Mouse (Mus musculus): ENCODE data around the gene Gnmt. TPM values are rescaled to one million over a fixed set of nuclear protein-coding genes. Genes with fewer than 3 reads are reported as not detected.

Gene Gnmt
- polyA plus RNA-seq, 1 experiment from 2014 or later: 2.8 TPM

- peaks cover 5% of the 10 kb centered on the region; the same call in 1 of the 2 replicates for H3K4me1 ChIP-seq
- no peak within 1 kb of the TSS for H3K27ac ChIP-seq
- H3K4me3 ChIP-seq (replicated peaks): no peak within 1 kb of the TSS
- 74% methylated on average over 2 of the region's 2 CpGs for WGBS
- H3K4me2 ChIP-seq: no peak within 1 kb of the TSS
- H3K9me3 ChIP-seq (replicated peaks): no peaks in the 10 kb centered on the region
- no peak for ATAC-seq (replicated peaks; ENCODE audit: low FRiP score)
- no peaks in the 10 kb centered on the region for H3K36me3 ChIP-seq
- no peaks in the 10 kb centered on the region for H3K27me3 ChIP-seq
- no peak within 1 kb of the TSS for H3K9ac ChIP-seq
Measured at GRCm38 (mm10) chr17:46763544-46763943, 34.6 kb upstream of the Gnmt start, which contains the start of gene Ptcra. Gene Ptcra (minus strand): TSS chr17:46763712.

- ATAC-seq (replicated peaks; ENCODE audit: low FRiP score): no peak
- 82% methylated on average over 12 of the region's 12 CpGs for WGBS
Measured at GRCm38 (mm10) chr17:46758753-46759152, 29.8 kb upstream of the Gnmt start.

GRCm38 (mm10) chr17:46751794-46752556 lies 23.0 kb upstream of the Gnmt start, which contains the start of gene Cnpy3:
Gene Cnpy3 (minus strand): TSS chr17:46752214.
- Histone ChIP-seq H3K36me3 (peaks cover 11% of the 10 kb centered on the region), H3K9me3 (replicated peaks) (no peaks in the 10 kb centered on the region), H3K4me1 (peaks cover 19% of the 10 kb centered on the region), H3K27ac (peak within 1 kb of the TSS; percentile 95), H3K4me3 (replicated peaks) (peak within 1 kb of the TSS; percentile 94), H3K4me2 (peak within 1 kb of the TSS; percentile 80), H3K9ac (peak within 1 kb of the TSS; percentile 69), H3K27me3 (no peaks in the 10 kb centered on the region)
- peak; percentile 99 for ATAC-seq (replicated peaks; ENCODE audit: low FRiP score)
- under 1% methylated on average over 58 of the region's 58 CpGs for WGBS

More at GRCm38 (mm10) chr17:46758753-46759152, 29.8 kb upstream of the Gnmt start:
- no peak overlapping the region for H3K4me3 ChIP-seq (replicated peaks)
- H3K9me3 ChIP-seq (replicated peaks): no peaks in the 10 kb centered on the region
- no peaks in the 10 kb centered on the region for H3K27me3 ChIP-seq
- no peaks in the 10 kb centered on the region for H3K4me1 ChIP-seq
- no peaks in the 10 kb centered on the region for H3K36me3 ChIP-seq
- H3K27ac ChIP-seq: no peak overlapping the region
- no peak overlapping the region for H3K9ac ChIP-seq
- no peak overlapping the region for H3K4me2 ChIP-seq

GRCm38 (mm10) chr17:46751056-46751793 lies 22.3 kb upstream of the Gnmt start:
- no peaks in the 10 kb centered on the region for H3K27me3 ChIP-seq
- whole genome bisulfite sequencing: 18% methylated on average over 16 of the region's 16 CpGs
- H3K9ac ChIP-seq: peak overlapping the region; percentile 69
- peak overlapping the region; percentile 80 for H3K4me2 ChIP-seq
- peak overlapping the region; percentile 94 for H3K4me3 ChIP-seq (replicated peaks)
- H3K9me3 ChIP-seq (replicated peaks): no peaks in the 10 kb centered on the region
- no peak for ATAC-seq (replicated peaks; ENCODE audit: low FRiP score)
- peaks cover 19% of the 10 kb centered on the region for H3K4me1 ChIP-seq
- H3K27ac ChIP-seq: peak overlapping the region; percentile 95
- peaks cover 18% of the 10 kb centered on the region for H3K36me3 ChIP-seq

- Histone ChIP-seq H3K27me3 (no peaks in the 10 kb centered on the region), H3K4me2 (peak overlapping the region; percentile 80), H3K9me3 (replicated peaks) (no peaks in the 10 kb centered on the region), H3K9ac (peak overlapping the region; percentile 69; the same call in 1 of the 2 replicates), H3K4me1 (peaks cover 19% of the 10 kb centered on the region), H3K27ac (peak overlapping the region; percentile 95; the same call in 1 of the 2 replicates), H3K36me3 (peaks cover 25% of the 10 kb centered on the region), H3K4me3 (replicated peaks) (peak overlapping the region; percentile 94)
- 86% methylated on average over 4 of the region's 4 CpGs for WGBS
- no peak for ATAC-seq (replicated peaks; ENCODE audit: low FRiP score)
Measured at GRCm38 (mm10) chr17:46750580-46750979, 21.6 kb upstream of the Gnmt start.

GRCm38 (mm10) chr17:46749282-46749681 lies 20.3 kb upstream of the Gnmt start:
- no peaks in the 10 kb centered on the region for H3K27me3 ChIP-seq
- no peak for ATAC-seq (replicated peaks; ENCODE audit: low FRiP score)
- no peak overlapping the region for H3K4me2 ChIP-seq
- H3K27ac ChIP-seq: no peak overlapping the region
- no peaks in the 10 kb centered on the region for H3K9me3 ChIP-seq (replicated peaks)
- H3K4me1 ChIP-seq: peaks cover 19% of the 10 kb centered on the region
- peaks cover 35% of the 10 kb centered on the region for H3K36me3 ChIP-seq
- H3K9ac ChIP-seq: no peak overlapping the region
- WGBS: 87% methylated on average over 5 of the region's 5 CpGs
- H3K4me3 ChIP-seq (replicated peaks): no peak overlapping the region

- ATAC-seq (replicated peaks; ENCODE audit: low FRiP score): no peak
- Histone ChIP-seq H3K27ac (no peak overlapping the region), H3K9me3 (replicated peaks) (no peaks in the 10 kb centered on the region), H3K36me3 (peaks cover 50% of the 10 kb centered on the region), H3K27me3 (no peaks in the 10 kb centered on the region), H3K4me3 (replicated peaks) (no peak overlapping the region), H3K9ac (no peak overlapping the region), H3K4me2 (no peak overlapping the region), H3K4me1 (peaks cover 19% of the 10 kb centered on the region)
- WGBS: 98% methylated on average over 2 of the region's 2 CpGs
Measured at GRCm38 (mm10) chr17:46747806-46748205, 18.8 kb upstream of the Gnmt start.

GRCm38 (mm10) chr17:46747234-46747633 lies 18.3 kb upstream of the Gnmt start:
- Histone ChIP-seq H3K4me3 (replicated peaks) (no peak overlapping the region), H3K27me3 (no peaks in the 10 kb centered on the region), H3K27ac (no peak overlapping the region), H3K4me2 (no peak overlapping the region), H3K4me1 (peaks cover 14% of the 10 kb centered on the region), H3K36me3 (peaks cover 56% of the 10 kb centered on the region), H3K9ac (no peak overlapping the region), H3K9me3 (replicated peaks) (no peaks in the 10 kb centered on the region)
- no peak for ATAC-seq (replicated peaks; ENCODE audit: low FRiP score)
- 87% methylated on average over 8 of the region's 8 CpGs for WGBS

GRCm38 (mm10) chr17:46745506-46745905 lies 16.5 kb upstream of the Gnmt start:
- Histone ChIP-seq H3K27me3 (no peaks in the 10 kb centered on the region), H3K9me3 (replicated peaks) (no peaks in the 10 kb centered on the region), H3K9ac (no peak overlapping the region), H3K27ac (no peak overlapping the region), H3K36me3 (peaks cover 66% of the 10 kb centered on the region), H3K4me2 (no peak overlapping the region), H3K4me1 (peaks cover 4% of the 10 kb centered on the region), H3K4me3 (replicated peaks) (no peak overlapping the region)
- ATAC-seq (replicated peaks; ENCODE audit: low FRiP score): no peak
- WGBS: 95% methylated on average over 2 of the region's 2 CpGs

GRCm38 (mm10) chr17:46742986-46743385 lies 14.0 kb upstream of the Gnmt start:
- no peaks in the 10 kb centered on the region for H3K9me3 ChIP-seq (replicated peaks)
- no peak overlapping the region for H3K27ac ChIP-seq
- 86% methylated on average over 9 of the region's 9 CpGs for WGBS
- H3K4me3 ChIP-seq (replicated peaks): no peak overlapping the region
- no peak overlapping the region for H3K4me2 ChIP-seq
- no peaks in the 10 kb centered on the region for H3K4me1 ChIP-seq
- ATAC-seq (replicated peaks; ENCODE audit: low FRiP score): no peak
- H3K9ac ChIP-seq: no peak overlapping the region
- peaks cover 63% of the 10 kb centered on the region for H3K36me3 ChIP-seq
- no peaks in the 10 kb centered on the region for H3K27me3 ChIP-seq

- Histone ChIP-seq H3K4me2 (no peak overlapping the region), H3K9me3 (replicated peaks) (no peaks in the 10 kb centered on the region), H3K27me3 (no peaks in the 10 kb centered on the region), H3K4me1 (no peaks in the 10 kb centered on the region), H3K27ac (no peak overlapping the region), H3K36me3 (peaks cover 59% of the 10 kb centered on the region), H3K4me3 (replicated peaks) (no peak overlapping the region), H3K9ac (no peak overlapping the region)
- ATAC-seq (replicated peaks; ENCODE audit: low FRiP score): no peak
- WGBS: 92% methylated on average over 6 of the region's 6 CpGs
Measured at GRCm38 (mm10) chr17:46741305-46741704, 12.3 kb upstream of the Gnmt start.

- H3K27me3 ChIP-seq: no peaks in the 10 kb centered on the region
- no peak for ATAC-seq (replicated peaks; ENCODE audit: low FRiP score)
- no peaks in the 10 kb centered on the region for H3K4me1 ChIP-seq
- no peaks in the 10 kb centered on the region for H3K9me3 ChIP-seq (replicated peaks)
- no peak overlapping the region for H3K27ac ChIP-seq
- WGBS: 63% methylated on average over 10 of the region's 10 CpGs
- no peak overlapping the region for H3K4me2 ChIP-seq
- no peak overlapping the region for H3K9ac ChIP-seq
- H3K36me3 ChIP-seq: peaks cover 25% of the 10 kb centered on the region
- no peak overlapping the region for H3K4me3 ChIP-seq (replicated peaks)
Measured at GRCm38 (mm10) chr17:46736160-46736559, 7.2 kb upstream of the Gnmt start.

Measured in kidney, embryonic 15.5 days (tissue).